Mouse (Mus musculus): ENCODE results near the gene Fktn.
A peak's percentile ranks its signal among the peaks of the same experiment; 100 is the strongest.
"Not testable (repeated sequence)": the region's sequence is repeated elsewhere in the genome, so short reads cannot be mapped to it uniquely, and the experiment has no call there.

Fktn gene

DNA sequence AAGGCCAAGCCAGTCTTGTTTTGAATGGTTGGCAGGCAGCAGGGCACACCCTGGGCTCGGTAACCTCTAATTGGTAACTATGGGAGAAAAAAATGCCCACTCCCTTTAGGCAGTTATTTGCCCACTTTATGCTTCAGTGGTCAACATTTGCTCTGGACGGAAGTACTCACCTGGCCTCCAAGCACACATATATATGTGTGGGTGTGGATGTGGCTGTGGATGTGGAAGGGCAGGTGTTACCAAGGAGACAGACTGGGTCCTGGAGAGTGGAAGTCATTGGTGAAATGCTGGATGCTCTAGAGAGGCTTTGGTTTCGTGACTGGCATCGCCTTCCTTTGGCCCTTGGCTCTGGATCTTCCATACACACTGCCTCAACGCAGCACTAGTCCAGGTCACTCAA lies 58.2 kb downstream of the Fktn start:
- DNase-seq: no peak

DNA sequence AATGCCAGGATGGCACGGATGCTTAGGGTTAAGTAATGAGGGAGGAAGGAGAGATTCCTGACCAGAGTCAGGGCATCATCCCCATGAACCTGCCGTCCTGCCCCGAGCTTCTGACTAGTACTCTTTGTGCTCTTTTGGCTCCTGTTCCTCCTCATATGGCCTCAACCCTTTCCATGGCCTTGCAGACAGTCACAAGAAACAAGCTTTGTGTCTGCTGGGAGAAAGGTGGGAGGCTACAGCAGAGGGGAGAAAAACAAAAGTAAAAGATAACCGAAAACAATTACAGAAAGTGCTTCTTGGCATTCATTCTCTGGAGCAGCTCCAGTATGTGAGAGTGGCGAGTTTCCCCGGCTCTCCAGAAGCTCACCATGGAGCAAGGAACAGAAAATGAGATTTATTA lies 60.1 kb downstream of the Fktn start:
- no peak for DNase-seq

DNA sequence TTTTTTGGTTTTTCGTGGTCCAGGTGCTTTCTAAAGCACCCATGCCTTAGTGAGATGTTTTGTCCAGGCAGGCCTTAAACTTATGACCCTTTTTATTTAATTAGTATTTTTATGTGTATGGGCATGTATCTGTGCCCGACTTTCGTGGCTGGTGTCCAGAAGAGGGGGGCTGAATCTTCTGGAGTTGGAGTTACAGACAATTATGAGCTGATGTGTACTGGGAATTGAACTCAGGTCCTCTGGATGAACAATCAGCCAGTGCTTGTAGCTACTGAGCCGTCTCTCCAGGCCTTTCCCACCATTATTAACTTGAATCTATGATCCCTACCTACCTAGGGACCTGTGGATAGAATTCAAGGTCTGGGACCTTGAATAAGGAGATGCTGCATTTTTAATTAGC lies 67.6 kb downstream of the Fktn start:
- no peak for DNase-seq

DNA sequence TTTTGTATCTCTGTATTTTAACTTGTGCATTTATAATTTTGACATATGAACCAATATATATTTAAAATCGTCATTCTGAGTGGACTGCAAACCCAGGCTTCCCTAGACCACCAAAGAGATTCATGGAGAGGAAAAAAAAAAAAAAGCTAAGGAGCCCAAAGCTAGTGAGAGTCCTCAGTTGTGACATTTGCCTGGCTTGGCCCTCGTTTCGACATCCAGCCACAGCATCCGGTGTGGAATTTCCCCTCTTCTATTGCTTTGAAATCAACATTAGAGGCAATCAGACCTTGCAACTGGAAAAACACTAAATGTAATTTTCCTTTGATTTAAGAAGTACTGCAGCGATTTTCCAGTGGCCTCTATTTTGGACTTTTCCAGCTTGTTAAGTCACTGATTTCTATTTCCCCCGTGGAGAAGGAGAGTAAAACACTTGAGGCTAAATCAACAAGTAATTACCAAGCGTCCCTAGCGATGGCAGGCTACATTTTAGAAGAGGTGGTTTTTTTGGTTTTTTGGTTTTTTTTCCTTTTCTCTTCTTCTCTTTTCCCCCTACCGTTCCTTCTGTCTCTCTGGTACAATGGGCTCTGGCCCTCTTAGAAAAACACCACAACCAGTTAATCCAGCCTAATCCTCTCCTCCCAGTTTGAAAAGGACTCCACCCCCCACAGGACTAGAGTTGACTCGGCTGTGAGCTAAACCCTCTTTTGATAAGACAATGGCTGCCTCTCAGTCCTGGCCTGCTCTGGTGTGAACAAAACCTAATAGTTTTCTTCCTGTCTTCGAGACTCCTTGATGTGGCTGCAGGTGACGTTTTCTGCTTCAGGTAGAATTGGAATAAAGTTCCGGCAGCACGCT lies 68.6 kb downstream of the Fktn start:
- DNase-seq: no peak

DNA sequence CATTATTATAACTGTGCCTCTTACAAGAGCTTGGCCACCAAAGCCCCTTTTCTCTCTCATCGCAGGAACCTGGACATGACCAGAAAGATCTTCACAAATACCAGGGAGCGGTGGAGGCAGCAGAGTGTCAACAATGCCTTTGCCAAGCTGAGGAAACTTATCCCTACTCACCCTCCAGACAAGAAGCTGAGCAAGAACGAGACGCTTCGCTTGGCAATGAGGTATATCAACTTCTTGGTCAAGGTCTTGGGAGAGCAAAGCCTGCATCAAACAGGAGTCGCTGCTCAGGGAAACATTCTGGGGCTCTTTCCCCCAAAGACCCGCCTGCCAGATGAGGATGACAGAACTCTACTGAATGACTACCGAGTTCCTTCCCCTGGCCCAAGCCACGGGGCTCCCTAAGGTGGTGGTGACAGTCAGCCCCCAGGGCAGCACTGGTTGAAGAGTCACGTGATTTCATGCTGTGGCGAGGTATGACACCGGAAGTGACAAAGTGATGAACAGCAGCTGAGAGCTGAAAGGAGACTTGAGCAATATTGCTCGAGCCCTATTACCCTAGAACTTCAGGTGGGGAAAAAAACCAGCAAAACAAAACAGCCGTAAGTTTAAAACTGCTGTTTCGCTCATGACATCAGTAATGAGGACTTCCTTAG lies 72.1 kb downstream of the Fktn start:
- no peak for DNase-seq

DNA sequence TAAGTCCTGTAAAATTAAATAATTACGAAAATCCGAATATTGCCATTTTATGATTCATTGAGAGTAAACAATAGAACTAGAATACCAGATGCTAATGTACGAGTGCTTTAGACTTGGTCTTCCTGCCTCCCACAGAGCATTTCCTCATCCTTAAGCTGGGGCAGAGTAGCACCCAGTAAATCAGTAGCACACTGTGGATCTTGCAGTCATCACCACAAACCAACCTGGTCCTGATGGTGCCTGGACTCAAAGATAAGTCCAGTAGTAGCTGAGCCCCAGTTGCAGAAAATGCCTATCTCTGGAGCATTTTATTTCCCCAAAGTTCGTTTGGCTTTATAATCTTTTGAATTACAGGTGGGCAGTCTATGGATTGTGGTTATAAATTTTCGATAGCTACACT lies 73.1 kb downstream of the Fktn start:
- DNase-seq: no peak

DNA sequence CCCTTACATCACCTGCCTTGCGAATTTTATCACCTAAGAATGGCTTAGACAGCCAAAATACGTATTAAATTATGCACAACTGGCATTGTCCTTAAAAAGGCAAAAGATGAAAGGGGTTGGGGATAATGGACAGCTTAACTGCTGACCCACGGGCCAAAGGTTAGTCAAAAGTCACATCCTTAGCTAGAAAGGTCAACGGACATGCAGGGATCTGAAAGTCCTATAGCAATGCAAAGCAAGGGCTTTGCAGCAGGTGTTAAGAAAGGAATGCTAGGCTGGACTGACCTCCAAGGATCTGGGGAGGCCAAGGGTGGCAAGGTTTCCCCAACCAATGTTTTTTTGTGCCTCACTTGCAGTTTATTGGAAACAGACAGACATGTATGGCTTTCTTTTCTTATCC lies 75.5 kb downstream of the Fktn start:
- no peak for DNase-seq

DNA sequence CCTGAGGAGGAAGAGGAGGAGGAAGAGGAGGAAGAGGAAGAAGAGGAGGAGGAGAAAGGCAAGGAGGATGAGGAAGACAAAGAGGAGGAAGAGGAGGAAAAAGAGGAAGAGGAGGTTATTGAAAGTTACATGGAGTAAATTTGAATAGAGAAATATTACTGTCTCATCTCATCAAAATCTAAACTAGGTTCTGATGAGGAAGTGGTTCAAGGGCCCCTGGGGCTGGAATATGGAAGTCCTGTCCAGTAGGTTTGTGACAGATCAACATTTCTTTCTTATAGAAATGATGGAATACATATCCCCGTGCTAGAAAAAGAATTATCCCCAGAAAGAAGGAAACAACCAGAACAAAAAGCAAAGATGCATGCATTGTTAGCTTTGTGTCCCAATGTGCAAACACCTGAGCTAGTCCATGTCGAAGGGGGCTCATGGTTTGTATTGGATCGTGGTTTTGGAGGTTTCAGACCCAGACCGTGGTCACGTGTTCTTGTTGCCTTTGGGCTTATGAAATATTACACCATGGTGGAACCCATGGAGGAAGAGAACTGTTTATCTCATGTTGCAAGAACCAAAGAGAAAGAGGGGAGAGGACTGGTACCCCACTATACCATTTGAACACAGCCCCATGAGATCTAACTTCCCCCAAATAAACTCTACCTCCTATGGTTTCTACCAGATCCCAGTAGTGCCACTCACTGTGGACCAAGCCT lies 80.6 kb downstream of the Fktn start:
- no peak for DNase-seq

DNA sequence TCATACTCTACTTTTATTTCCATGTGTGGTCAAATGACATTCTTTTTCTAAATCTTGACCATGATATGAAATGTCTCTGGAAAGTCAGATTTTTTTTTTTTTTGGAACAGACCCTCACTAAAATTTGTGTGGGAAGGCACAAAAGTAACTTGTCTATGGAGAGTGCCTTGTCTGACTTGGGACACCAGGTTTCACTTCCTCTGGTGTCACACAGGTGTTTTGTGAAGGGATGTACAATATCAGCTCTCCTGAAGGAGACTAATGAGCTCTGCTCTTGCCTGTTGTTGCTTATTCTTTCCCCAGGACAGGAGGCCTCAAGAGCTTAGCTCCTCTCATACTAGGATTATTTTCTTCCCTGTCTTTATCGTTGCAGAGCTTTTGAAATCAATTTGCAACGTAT lies 81.3 kb downstream of the Fktn start:
- no peak for DNase-seq

DNA sequence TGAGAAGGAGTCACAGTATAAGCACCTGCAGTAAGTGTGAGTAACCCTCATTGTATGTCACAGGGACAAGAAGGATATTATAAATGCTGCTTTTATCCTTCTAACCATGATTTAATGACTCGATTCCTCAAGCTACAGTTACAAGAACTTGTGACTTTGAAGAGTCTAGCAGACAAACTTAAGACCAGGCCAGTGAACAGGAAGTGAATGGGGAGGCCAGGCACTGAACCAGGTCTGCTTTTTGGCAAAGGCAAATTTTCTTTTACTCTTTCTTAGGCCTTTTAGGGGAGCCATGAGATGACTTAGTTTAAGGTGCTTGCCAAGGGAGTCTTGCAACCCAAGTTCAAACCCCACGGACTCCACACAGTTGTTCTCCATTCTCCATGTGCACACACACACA lies 81.9 kb downstream of the Fktn start:
- DNase-seq: no peak

DNA sequence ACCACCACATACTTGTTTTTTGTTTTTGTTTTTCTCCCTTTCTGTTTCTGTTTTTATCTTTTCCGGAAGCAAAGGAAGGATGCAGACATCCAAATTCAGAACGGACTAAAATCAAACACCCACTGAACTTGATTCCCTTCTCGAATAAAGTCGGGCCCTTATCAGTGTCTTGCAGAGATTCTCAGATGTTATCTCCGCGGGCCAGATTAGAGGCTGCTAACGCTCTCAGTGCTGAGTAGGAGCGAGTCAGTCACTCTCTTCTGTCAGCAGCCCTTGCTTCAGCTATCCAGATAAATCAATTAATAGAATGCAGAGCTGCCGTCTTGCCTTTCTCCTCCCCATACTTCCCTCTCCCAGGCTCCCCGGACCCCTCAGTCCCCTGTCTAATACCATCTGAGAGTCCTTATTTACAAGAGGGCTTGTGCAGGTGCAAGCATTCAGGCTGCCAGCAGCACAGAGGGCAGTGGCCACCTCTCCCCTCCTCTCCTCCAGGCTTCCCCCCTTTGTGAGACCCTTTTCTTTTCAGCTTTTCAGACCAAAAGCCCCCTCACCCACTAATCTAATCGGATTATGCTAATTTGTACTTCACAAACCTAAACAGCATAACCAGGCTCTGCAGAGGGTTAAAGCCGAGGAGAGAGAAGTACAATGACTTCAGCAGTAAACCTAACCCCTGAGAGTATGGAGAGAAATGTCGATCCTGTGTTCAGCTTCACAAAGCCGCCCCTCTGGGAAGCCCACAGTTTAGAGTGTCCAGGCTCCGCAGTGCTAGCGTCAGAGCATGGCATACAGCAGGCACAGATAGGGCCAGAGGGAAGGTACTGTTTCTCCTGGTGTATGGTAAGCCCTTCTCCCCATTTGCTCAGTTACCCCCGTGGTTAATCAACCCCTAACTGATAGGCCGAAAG lies 83.3 kb downstream of the Fktn start:
- DNase-seq: no peak

DNA sequence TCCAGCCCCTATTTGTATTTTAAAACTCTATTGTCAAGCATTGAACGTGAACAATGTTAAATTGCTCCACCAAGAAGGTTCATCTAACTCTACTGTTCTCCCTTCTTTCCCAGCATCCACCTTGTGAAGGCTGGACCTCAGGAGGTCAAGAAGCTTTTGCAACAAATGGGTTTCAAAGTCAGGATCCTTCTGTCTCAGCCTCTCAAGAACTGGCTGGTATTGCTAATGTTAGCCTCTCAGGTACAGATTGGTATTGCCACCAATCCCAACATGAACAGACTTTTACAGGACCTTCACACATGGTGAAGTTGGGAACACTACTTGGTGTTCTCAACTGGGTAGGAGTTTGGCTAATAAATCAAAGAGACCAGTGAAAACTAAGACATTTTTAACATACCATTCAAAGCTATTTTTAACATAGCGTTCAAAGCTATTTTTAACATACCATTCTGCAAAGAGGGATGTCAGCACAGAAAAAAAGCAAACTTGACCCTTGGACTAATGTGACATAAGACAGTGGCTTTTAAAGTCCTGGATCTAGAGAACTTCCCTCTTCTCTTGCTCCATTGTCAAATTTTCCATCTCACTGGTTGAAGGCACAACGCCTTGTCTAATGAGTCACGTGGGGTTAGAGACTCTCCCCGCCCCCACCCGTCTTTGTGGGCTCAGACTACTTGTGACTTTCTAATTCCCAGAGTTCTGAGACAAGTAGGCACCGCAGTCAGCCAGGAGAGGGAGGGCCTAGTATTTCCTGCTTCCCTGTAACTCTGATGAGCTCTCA lies 85.3 kb downstream of the Fktn start:
- DNase-seq: no peak

DNA sequence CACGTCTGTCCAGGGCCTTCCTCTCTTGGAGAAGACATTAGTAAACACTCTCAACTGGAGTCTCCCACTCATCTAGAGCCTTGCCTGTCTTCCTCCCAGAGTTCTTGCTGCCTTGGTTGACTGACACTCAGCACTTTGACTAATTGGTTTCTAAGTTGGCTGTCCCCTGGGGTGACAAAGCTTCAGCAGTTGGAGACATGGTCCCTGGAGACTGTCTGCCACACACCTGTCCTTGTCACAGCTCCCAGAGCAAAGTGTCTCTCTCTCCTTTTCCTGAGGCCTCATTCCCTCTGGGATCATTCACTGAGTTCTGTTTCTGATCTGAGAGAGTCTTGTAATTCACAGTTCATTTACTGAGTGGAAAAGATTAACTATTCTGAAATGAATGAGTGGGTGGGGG lies 86.0 kb downstream of the Fktn start:
- DNase-seq: no peak

DNA sequence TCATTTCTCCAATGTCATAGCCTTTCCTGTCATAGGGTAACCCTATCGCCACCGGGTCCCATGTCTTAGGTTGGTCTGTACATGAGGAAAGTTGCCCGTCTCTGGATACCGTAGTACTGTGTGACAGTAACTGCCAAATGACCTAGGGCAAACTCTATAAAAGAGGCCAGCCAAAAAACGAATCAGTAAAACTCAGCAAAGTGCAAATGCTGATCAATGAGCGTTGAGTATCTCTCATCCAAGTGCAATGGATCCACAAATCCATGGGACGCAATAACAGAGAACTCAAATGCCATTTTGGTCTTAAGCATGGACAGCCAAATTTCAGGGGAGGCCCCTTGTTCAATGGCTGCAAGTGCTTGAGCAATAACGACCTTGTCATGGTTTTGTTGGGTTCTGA lies 89.9 kb downstream of the Fktn start:
- DNase-seq: not testable (repeated sequence)

DNA sequence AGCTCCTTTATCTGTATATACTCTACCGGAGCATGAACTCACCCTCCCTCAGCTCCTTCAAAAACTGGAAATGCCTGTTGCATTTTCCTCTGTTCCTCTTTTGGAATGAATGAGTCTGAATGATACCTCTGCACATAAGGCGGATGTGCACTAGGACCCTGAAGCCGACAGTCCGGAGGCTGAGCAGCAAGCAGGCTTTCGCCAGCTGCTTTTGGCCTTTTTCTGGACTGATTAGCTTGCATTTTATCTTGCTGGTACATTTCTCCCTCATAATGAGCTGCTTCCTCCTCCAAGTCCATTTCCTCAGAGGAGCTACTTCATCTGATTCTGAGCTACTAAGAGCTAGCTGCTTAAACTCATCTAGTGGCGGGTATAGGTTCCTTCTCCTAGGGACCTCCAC lies 92.6 kb downstream of the Fktn start:
- not testable (repeated sequence) for DNase-seq

DNA sequence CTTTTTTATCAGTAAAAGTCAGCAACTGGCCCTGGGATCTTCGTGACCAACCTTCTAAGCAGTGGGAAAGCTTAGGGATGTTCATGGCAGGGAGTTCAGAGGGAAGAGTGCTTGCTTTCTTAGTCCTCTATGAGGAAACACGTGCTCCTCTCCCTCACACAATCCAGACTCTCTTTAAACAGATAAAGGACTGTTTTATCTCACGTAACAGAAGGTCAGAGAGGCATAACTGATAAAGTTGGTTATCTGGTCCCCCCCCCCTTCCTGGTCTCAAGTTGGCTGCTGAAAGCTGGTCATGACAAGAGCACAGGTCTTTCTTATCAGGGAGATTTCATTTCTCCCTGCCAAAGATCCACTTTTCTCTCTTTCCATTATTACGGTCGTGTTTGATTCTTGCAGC lies 104.5 kb downstream of the Fktn start:
- no peak for DNase-seq

DNA sequence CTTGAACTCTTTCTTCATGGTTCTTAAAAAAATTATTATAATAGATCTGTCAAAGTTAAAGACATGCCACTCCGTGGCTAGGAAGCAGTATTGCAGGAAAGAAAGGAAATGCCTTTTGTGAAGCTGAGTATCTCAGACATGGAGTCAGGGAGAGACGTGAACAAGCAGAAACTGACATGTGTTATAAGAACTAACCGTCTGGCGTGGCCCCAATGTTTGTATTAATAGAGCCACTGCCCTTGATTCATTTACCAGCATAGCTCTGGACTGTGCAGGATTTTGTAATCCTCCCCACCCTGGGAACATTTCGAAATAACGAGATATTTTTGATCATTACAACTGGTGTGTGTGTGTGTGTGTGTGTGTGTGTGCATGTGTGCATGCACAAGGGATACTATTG lies 109.9 kb downstream of the Fktn start:
- no peak for DNase-seq

DNA sequence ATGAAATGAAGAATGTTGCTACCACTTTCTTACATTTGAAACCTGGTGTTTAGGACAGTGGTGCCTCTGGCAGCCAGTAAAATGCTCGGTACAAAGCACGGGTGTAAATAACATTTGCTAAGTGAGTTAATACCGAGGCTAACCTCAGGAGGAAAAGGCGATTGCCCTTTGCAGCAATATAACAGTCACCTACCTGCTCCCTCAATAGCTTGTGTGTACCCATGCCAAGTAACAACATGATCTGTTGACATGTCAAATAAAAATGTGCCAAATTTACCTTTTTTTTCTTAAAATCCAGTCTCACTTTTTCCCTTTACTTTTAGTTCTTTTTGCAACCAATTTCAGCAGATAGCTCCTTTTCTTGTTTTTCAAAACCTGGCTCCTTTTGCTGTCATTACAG lies 111.0 kb downstream of the Fktn start:
- DNase-seq: no peak

DNA sequence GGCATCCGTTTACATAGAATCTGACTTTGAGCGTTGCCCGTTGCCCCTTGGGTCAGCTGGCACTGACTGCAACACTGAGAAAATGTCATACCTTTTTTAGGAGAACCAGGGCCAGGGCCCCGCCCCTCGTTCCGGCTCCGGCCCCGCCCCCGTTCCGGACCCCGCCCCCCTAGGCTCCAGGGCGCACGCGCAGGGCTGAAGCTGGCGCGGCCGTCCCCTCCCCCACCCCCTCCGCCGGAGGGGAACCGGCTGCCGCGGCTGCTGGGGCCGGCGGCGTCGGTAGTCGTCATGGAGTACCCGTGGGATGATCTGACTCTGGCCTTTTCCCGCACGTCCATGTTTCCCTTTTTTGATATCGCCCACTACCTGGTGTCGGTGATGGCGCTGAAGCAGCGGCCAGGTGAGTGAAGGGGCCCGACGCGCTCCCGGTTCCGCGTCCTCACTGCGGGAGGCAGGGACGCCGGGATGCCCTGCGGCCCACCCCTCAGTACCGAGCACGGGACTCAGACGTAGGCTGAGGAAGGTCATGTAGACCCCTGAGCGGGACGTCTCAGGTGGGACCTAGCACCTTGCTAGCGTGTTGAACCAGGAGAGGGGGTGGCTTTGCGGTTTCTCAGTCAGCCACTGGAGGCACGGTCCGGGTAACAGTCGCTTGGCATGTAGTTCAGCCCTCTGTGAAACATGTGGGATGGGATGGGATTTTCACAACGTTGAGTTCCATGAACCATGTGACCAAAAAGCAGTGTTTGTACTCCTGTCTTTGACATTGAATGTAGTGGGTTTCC lies 112.2 kb downstream of the Fktn start, which contains the start of gene Tmem38b:
Tmem38b (plus strand) TSS at position 225 of the 785 bp plus-strand sequence.
- DNase-seq: peak; percentile 68

DNA sequence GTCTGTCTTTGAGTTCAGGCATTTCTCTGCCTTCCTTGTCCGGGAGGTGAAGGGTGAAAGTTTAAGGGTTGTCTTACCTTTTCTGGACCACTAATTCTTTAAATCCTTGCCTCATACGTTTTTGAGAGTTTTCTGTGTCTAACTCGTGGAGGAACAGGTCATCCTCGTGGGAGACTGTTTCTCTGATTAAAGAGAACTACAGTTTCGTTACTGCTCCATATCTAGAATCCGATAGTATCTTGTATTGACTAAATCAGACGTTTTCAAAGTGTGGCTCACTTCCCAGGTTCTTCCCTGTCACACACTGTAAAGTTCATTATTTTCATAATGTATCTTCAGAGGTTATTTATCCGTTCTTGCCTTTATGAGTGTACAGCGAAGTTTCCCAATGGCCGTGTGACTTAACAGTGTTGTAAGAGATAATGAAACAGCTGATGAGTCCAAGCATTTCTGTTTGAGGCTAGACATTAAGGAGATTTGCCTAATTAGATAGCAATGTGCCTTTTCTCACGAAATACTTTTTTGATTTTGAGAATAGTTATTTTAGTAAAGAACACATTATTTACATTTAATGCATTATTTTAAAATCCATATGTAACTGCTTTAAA lies 112.9 kb downstream of the Fktn start:
- no peak for DNase-seq

Data from right cerebral cortex, adult 18-20 months (tissue).